Mouse (Mus musculus) hindbrain, embryonic 10.5 days (tissue): ENCODE results near the gene Kif4. TPM values are rescaled to one million over a fixed set of nuclear protein-coding genes. Genes with fewer than 3 reads are reported as not detected.

Experiments used
- DNase-seq: peaks from one replicate; pipeline ENCODE4 v3.0.0-alpha.2; 2017; ENCODE audit warnings: low spot score
- H3K27ac ChIP-seq: fragments of 300-500 bp; sonication (generic); 2 replicates; pipeline ENCODE4 v1.5.1; 2016; ENCODE audit warnings: mild to moderate bottlenecking, moderate library complexity
- H3K27me3 ChIP-seq: fragments of 300-500 bp; sonication (generic); 2 replicates; pipeline ENCODE4 v1.6.1; 2016; ENCODE audit warnings: mild to moderate bottlenecking; ENCODE audit not compliant: poor library complexity, insufficient read depth, severe bottlenecking
- H3K36me3 ChIP-seq: fragments of 300-500 bp; sonication (generic); 2 replicates; pipeline ENCODE4 v1.6.1; 2016; ENCODE audit warnings: mild to moderate bottlenecking, moderate library complexity
- H3K4me1 ChIP-seq: fragments of 300-500 bp; sonication (generic); replicated peaks from 2 replicates; pipeline ENCODE4 v1.6.1; 2016; ENCODE audit warnings: mild to moderate bottlenecking
- H3K4me3 ChIP-seq: fragments of 300-500 bp; sonication (generic); 2 replicates; pipeline ENCODE4 v1.5.1; 2016; ENCODE audit warnings: mild to moderate bottlenecking, moderate library complexity
- H3K9me3 ChIP-seq: fragments of 300-500 bp; sonication (generic); 2 replicates; pipeline ENCODE4 v1.6.1; 2016; ENCODE audit warnings: mild to moderate bottlenecking, moderate library complexity
- WGBS: fragments of 180-500 bp; shearing (Covaris S2); methylation state at CpG from one replicate; pipeline ENCODE4 v1.1.7; 2016; 5-methylcytosine and 5-hydroxymethylcytosine counted together
- polyA plus RNA-seq: library from polyadenylated mRNA; unstranded; fragments of >200 nt; fragmentation: Nextera tagmentation; extraction: Ambion mirVana; gene quantifications from 2 replicates; pipeline ENCODE4 v1.2.1, GENCODE M21; 2016

Kif4 gene
- polyA plus RNA-seq, 1 experiment from 2014 or later: 32.2 TPM

DNA sequence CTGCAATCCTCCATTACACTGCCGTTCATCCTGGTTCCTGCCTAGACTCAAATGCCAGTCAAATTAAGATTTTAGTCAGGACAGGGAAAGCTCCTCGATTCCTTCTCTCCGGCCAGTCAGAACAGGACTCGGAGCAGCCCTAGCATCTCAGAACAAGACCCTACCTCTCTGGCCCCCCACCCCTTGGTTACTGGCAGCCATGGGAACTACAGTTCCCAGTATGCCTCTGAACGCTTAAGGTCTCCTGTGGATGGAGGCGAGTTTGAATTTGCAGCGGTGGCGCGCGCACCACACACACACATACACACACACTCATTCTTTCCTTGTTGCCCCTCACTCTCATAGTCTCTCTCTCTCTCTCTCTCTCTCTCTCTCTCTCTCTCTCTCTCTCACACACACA is 113.9 kb downstream of the Kif4 start:
- Histone ChIP-seq H3K27me3 (peaks cover 52% of the 10 kb centered on the region), H3K27ac (no peak overlapping the region), H3K4me3 (peak overlapping the region; percentile 39), H3K9me3 (no peaks in the 10 kb centered on the region), H3K4me1 (0 out of 2 replicates have a peak, but pooled peaks cover 3% of the 10 kb centered on the region), H3K36me3 (no peaks in the 10 kb centered on the region)
- peak; percentile 14 for DNase-seq
- 30% methylated on average over 10 of the region's 10 CpGs for WGBS

DNA sequence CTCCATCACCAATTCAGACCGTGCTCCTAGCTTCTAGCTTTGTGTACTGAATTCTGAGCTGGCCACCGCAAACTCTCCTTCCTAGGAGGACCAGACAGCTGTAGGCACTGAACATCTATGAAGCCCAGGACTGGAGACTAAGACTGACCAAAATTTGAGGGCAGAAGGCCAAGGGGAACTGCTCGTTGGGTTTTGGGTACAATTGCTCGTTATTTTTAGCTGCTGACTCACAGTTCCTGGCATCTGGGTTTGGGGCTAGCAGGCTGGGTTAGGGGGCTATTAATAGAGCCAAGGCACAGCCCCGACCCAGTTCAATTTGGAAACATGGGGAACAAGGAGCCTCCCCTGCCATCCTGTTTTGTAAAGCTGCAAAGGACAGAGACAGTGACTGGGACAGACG is 115.2 kb downstream of the Kif4 start:
- Histone ChIP-seq H3K4me1 (0 out of 2 replicates have a peak, but pooled peaks cover 3% of the 10 kb centered on the region), H3K36me3 (no peaks in the 10 kb centered on the region), H3K4me3 (no peak overlapping the region), H3K9me3 (no peaks in the 10 kb centered on the region), H3K27me3 (peaks cover 48% of the 10 kb centered on the region), H3K27ac (no peak overlapping the region)
- no peak for DNase-seq
- WGBS: 71% methylated on average over 6 of the region's 6 CpGs

DNA sequence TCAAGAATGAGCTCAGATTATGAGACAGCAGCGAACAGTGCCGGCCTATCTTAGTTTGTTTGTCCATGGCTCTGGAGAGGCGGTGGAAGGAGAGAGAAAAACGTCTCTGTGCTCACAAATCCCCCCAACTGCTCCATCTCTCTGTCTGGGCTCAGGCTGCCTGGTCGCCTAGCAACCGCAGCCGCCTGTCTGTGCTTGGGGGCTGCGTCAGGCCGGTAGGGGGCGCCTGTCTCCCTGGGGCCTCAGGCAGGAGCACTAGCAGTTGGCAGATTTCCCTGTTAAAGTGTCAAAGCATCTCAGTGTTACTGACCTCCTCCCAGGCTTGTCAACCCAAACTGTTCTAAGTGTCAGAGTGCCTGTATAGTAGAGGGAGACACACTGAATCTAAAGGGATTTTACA is 116.4 kb downstream of the Kif4 start:
- peak; percentile 69 for DNase-seq
- Histone ChIP-seq H3K9me3 (no peaks in the 10 kb centered on the region), H3K36me3 (no peaks in the 10 kb centered on the region), H3K27me3 (peaks cover 38% of the 10 kb centered on the region), H3K4me1 (0 out of 2 replicates have a peak, but pooled peaks cover 3% of the 10 kb centered on the region), H3K4me3 (no peak overlapping the region), H3K27ac (no peak overlapping the region)
- WGBS: 6% methylated on average over 10 of the region's 10 CpGs

DNA sequence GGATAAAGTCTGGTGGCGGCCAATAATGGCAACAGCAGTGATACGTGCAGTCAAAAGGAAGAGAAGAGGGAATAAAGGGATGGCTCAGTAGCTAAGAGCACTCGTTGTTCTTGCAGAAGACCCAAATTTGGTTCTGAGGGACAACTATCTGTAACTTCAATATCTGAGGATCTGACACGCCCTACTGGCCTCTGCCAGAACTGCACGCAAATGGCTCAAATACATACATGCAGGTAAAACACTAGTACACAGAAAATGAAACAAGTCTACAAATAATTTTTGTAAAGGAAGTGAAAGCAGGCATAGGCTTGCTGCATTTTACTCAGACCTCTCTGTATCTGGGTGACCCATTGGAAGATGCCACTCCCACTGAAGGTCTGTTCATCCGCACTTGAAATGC is 140.3 kb downstream of the Kif4 start:
- WGBS: 83% methylated on average over 6 of the region's 6 CpGs
- DNase-seq: no peak
- Histone ChIP-seq H3K27me3 (peaks cover 27% of the 10 kb centered on the region), H3K4me3 (no peak overlapping the region), H3K4me1 (peaks cover 6% of the 10 kb centered on the region), H3K27ac (no peak overlapping the region), H3K36me3 (no peaks in the 10 kb centered on the region), H3K9me3 (no peaks in the 10 kb centered on the region)

DNA sequence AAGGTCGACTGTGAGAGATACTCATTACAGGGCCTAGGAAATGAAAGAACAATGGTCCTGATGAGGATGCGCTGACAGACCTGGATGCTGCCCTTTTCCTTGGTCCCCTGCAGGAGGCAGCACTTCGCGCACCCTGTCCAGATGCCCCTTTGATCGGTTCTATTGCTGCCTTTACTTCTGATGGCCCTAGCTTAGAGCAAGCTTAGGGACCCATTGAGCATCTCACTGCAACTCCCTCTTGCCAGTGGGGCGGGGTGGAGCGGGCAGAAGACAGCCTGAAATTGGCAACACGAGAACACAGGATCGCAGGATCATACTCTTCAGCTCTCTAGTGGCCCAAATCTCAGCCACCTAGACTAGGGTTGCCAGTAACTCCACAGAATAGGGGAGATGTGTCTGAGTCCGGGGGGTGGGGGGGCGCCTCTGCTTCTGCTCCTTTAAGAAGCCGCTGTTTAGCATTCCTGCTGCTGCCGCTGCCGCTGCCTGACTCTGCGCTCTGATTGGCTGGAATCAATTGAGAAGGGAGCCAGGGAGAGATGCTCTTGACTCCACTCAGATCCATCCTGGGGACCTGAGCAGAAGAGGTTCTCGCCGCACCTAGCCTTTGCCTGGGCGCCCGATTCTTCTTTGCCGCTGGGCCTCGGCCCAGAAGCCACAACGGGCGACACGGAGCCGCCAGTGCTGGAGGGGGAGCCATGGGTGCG is 141.8 kb downstream of the Kif4 start, which contains the start of gene Dlg3:
Dlg3 (plus strand) TSS at position 542 of the 704 bp plus-strand sequence.
- Histone ChIP-seq H3K27me3 (peaks cover 28% of the 10 kb centered on the region), H3K27ac (peak within 1 kb of the TSS; percentile 60), H3K4me1 (peaks cover 6% of the 10 kb centered on the region), H3K4me3 (peak within 1 kb of the TSS; percentile 63), H3K9me3 (no peaks in the 10 kb centered on the region), H3K36me3 (no peaks in the 10 kb centered on the region)
- WGBS: 23% methylated on average over 26 of the region's 26 CpGs
- peak; percentile 70 for DNase-seq

DNA sequence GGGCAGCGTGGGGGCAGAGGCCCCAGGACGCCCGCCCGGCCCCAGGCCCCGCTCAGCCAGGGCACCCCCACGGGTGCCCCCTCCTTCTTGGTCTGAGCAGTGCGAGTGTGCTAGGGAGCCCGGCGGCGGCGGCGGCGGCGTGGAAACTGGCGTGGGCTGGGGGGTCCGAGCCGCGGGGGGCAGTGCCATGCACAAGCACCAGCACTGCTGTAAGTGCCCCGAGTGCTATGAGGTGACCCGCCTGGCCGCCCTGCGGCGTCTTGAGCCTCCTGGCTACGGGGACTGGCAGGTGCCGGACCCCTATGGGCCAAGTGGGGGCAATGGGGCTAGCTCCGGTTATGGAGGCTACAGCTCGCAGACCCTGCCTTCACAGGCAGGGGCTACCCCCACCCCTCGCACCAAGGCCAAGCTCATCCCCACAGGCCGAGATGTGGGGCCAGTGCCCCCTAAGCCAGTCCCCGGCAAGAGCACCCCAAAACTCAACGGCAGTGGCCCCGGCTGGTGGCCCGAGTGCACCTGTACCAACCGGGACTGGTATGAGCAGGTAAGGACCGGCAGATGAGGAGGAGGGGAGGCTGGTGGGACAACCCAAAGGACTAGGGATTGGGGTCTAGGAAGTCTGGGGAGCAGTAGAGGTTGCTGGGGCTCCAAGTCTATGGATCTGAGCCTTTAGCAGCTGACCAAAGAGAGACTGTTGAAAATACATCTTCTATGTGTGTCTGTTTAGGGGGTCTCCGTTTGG is 142.5 kb downstream of the Kif4 start:
- WGBS: 31% methylated on average over 27 of the region's 36 CpGs
- DNase-seq: no peak
- H3K27me3 ChIP-seq: peaks cover 35% of the 10 kb centered on the region
- H3K27ac ChIP-seq: peak overlapping the region; percentile 60
- no peaks in the 10 kb centered on the region for H3K36me3 ChIP-seq
- no peaks in the 10 kb centered on the region for H3K9me3 ChIP-seq
- H3K4me3 ChIP-seq: peak overlapping the region; percentile 63
- H3K4me1 ChIP-seq: peaks cover 6% of the 10 kb centered on the region

DNA sequence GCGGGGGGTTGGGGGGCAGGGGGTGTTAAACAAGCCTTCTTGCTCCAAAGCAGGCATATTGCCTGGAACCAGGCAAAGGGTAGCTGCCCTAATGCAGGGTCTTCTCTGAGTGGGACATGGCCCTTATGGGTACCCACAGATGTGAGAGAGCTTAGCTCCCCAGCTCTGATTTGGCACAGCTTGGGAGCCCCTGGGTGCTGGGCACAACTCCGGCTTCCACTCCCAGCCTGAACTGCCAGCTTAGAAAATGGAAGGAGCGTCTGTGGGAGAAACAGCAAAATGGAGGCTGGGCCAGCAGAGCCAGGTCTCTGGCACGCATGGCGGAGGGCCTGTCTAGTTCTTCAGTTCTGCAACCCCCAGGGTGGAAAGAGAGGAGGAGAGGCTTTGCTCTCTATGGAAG is 143.7 kb downstream of the Kif4 start:
- no peak for DNase-seq
- Histone ChIP-seq H3K36me3 (no peaks in the 10 kb centered on the region), H3K4me1 (peaks cover 6% of the 10 kb centered on the region), H3K9me3 (no peaks in the 10 kb centered on the region), H3K27me3 (peaks cover 37% of the 10 kb centered on the region), H3K4me3 (no peak overlapping the region), H3K27ac (no peak overlapping the region)
- WGBS: 86% methylated on average over 5 of the region's 5 CpGs

DNA sequence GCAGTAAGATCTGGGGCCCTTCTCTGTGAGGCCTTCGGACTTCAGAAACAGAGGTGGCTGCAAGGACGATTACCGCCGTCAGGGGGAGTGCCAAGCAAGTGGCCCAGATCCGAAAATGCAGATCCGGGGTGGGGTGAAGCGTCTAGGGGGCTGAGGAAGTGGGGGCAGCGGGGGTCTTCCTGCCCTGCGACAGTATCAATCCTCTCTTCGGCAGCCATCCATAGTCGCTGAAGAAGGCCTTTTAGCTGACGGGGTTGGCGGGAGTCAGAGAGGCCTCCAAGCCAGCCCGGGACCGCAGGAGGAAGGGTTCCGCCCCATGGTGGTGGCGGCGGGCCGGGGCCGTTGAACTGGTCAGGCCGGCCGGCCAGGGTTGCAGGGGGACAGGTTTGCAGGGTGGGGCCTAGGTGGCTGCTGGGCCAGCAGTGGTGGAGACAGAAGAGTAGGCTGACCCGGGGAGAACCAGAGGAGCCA is 148.8 kb downstream of the Kif4 start:
- peak overlapping the region; percentile 55 for H3K4me3 ChIP-seq
- no peaks in the 10 kb centered on the region for H3K36me3 ChIP-seq
- DNase-seq: peak; percentile 69
- no peaks in the 10 kb centered on the region for H3K9me3 ChIP-seq
- H3K4me1 ChIP-seq: peaks cover 6% of the 10 kb centered on the region
- H3K27ac ChIP-seq: peak overlapping the region; percentile 82
- peaks cover 27% of the 10 kb centered on the region; the same call in 1 of the 2 replicates for H3K27me3 ChIP-seq
- WGBS: 17% methylated on average over 23 of the region's 23 CpGs

DNA sequence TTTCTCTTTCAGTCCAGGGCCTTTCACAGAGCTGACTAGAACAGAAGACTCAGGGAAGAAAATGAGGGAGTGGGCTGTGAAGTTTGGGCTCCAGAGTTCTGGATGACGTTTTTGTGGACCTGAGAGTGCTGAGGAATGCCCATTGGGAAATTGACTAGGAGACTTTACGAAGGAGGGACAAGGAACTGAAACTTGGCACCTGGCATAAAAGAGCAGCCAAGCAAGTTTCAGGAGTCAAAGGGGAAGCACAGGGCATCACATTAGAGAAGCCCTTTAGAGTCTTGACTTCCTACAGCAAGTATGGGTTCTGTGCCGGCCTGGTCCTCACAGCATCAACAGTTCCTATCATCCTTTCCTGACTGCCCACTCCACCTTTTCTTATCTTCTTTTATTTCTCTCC is 149.9 kb downstream of the Kif4 start:
- Histone ChIP-seq H3K9me3 (no peaks in the 10 kb centered on the region), H3K27me3 (peaks cover 19% of the 10 kb centered on the region; the same call in 1 of the 2 replicates), H3K36me3 (no peaks in the 10 kb centered on the region), H3K4me3 (no peak overlapping the region), H3K27ac (no peak overlapping the region), H3K4me1 (peaks cover 16% of the 10 kb centered on the region)
- WGBS: 80% methylated on average over 3 of the region's 3 CpGs
- DNase-seq: no peak

DNA sequence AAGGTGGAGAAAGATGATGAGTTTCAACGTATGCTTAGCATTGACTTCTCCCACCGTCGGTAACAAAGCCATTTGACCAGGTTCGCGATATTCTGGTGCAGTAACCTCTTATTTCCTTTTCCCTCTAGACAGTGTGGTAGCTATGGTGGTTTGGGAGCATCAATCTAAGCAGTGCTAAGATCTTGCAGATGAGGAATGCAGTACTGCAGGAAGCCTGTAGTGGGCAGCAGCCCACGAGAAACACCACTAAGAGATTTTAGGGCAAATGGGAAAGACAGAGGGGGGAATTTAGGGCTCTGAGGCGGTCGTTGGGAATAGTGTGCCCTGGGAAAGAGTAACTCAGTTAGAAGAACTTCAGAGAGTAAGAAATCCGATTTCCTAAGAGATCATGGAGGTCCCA is 151.0 kb downstream of the Kif4 start:
- WGBS: 21% methylated on average over 9 of the region's 9 CpGs
- Histone ChIP-seq H3K27ac (peak overlapping the region; percentile 95), H3K9me3 (no peaks in the 10 kb centered on the region), H3K4me3 (peak overlapping the region; percentile 65), H3K4me1 (peaks cover 21% of the 10 kb centered on the region), H3K36me3 (no peaks in the 10 kb centered on the region), H3K27me3 (peaks cover 19% of the 10 kb centered on the region; the same call in 1 of the 2 replicates)
- DNase-seq: peak; percentile 65

Other genes starting within 250 kb of the Kif4 start
- gene Otud6a, start 196.7 kb upstream of the Kif4 start, polyA plus RNA-seq: not detected in 2 replicates
- gene Awat2, start 183.0 kb upstream of the Kif4 start, polyA plus RNA-seq: 0.63 and 0.95 TPM in 2 replicates
- gene Igbp1, start 131.4 kb upstream of the Kif4 start, polyA plus RNA-seq: 36.0 and 39.2 TPM in 2 replicates
- gene Dgat2l6, start 100.9 kb upstream of the Kif4 start, polyA plus RNA-seq: not detected in 2 replicates
- not detected in 2 replicates for gene Awat1, start 53.5 kb upstream of the Kif4 start, polyA plus RNA-seq
- not detected in 2 replicates for gene P2ry4, start 30.9 kb upstream of the Kif4 start, polyA plus RNA-seq
- gene Arr3, start 20.2 kb upstream of the Kif4 start, polyA plus RNA-seq: not detected in 2 replicates
- gene Pdzd11, start 831 bp downstream of the Kif4 start, polyA plus RNA-seq: 134 and 146 TPM in 2 replicates
- gene Gdpd2, start 104.1 kb downstream of the Kif4 start, polyA plus RNA-seq: 8.6 and 9.9 TPM in 2 replicates
- gene Dlg3, start 142.0 kb downstream of the Kif4 start, polyA plus RNA-seq: 12.2 and 15.1 TPM in 2 replicates